Mouse (Mus musculus) ES-E14 (cell line): ENCODE measurements at regions not wholly inside any gene's neighbourhood (a gene's known extent, or its start where the extent isn't known, plus 50 kb on each side); places are given as distances from the start of the nearest gene placed in this dataset.

Experiments
- CHD2 ChIP-seq: IDR thresholded peaks from 2 replicates; pipeline ENCODE4 v1.6.1; 2014; ENCODE audit warnings: mild to moderate bottlenecking, low read depth, low read length, inconsistent platforms
- HCFC1 ChIP-seq: IDR thresholded peaks from 2 replicates; pipeline ENCODE4 v1.6.1; 2012; ENCODE audit warnings: low read length, inconsistent platforms, borderline replicate concordance; ENCODE audit not compliant: insufficient read depth
- MAFK ChIP-seq: IDR thresholded peaks from 2 replicates; pipeline ENCODE4 v1.6.1; 2014; ENCODE audit warnings: mild to moderate bottlenecking, low read depth, low read length, inconsistent platforms; ENCODE audit not compliant: insufficient read depth
- ZNF384 ChIP-seq: IDR thresholded peaks from 2 replicates; pipeline ENCODE4 v1.6.1; 2012; ENCODE audit warnings: low read depth, low read length, inconsistent platforms

GRCm38 (mm10) chr7:35989456-35989855 lies 186.7 kb upstream of the Zfp507 start:
- no peak for TF ChIP-seq MAFK
- TF ChIP-seq HCFC1, result no peak
- TF ChIP-seq CHD2, result no peak
- no peak for TF ChIP-seq ZNF384
